Mouse (Mus musculus): ENCODE results near the gene Slc1a2.

DNA sequence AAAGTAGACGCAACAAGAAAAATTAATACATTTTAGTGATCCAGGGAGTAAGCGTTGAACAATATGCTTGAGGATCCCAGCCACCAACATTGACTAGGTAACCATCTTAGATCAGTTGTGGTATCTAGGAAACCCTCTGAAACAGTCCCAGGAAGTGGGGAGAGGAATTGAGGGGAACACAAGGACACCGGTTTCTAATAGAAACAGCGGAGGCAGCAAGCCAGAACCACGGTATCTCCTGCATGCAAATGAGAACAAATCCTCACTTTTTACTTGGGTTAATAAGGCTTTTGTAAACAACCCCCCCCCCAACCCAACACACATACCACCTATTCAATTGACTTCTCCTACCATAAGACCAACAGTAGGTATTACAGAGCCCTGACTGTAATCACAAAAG lies 101.0 kb downstream of the Slc1a2 start:
- TF ChIP-seq POLR2A (IDR thresholded peaks at IDR 0.05; ENCODE audit: insufficient read depth, low read depth, low read length) (no peak), CTCF (IDR thresholded peaks at IDR 0.05; ENCODE audit: insufficient read depth, low read depth, low read length) (no peak)

Data from olfactory bulb, adult 2 months (tissue).